Mouse (Mus musculus): ENCODE results near the gene Gmds. TPM values are rescaled to one million over a fixed set of nuclear protein-coding genes. Genes with fewer than 3 reads are reported as not detected.

Gene Gmds
- polyA plus RNA-seq, 2 experiments from 2014 or later: 19.2 to 22.4 TPM

- no peak for ATAC-seq
These were observed 473.8 kb downstream of the Gmds start for GRCm38 (mm10) chr13:31864786-31865185.

DNA sequence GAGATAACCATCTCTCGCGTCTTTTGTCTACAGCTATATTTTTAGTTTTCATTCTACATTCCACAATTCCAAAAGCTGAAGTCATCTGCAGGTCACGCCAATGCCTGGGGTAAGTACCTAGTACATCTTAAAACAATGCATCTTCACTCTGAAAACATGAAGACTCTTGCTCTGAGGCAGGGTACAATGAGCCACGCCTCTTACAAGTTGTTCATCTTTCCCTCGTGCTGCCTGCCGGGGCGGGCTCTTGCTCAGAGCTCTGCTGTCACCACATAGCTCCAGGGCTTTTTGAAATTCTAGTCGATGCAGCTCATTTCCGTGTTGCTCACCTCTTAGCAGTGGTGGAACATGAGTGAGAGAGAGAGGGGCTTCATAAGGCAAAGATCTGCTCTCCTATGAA lies 475.1 kb downstream of the Gmds start:
- ATAC-seq: no peak

- no peak for ATAC-seq
These were observed 478.3 kb downstream of the Gmds start for GRCm38 (mm10) chr13:31860200-31860599.

- ATAC-seq: no peak
These were observed 484.5 kb downstream of the Gmds start for GRCm38 (mm10) chr13:31854000-31854399.

DNA sequence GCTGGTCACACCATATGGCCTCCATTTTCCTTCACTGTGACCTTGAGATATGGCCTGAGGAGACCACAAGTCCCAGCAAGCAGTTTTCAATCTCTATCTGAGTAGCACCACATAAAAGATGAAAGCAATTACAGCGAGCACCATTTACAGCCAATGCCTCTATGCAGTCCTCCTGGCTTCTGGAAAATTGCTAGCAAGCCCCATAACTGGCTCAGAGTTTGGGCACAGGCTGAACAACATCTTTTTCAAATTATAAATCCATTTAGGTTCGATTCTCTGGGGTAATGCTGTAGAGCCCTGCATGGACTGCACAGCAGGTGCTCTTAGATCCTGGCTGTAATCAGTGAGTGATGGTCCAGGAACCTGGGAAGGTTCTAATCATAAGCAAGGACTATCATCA lies 485.0 kb downstream of the Gmds start:
- ATAC-seq: no peak

DNA sequence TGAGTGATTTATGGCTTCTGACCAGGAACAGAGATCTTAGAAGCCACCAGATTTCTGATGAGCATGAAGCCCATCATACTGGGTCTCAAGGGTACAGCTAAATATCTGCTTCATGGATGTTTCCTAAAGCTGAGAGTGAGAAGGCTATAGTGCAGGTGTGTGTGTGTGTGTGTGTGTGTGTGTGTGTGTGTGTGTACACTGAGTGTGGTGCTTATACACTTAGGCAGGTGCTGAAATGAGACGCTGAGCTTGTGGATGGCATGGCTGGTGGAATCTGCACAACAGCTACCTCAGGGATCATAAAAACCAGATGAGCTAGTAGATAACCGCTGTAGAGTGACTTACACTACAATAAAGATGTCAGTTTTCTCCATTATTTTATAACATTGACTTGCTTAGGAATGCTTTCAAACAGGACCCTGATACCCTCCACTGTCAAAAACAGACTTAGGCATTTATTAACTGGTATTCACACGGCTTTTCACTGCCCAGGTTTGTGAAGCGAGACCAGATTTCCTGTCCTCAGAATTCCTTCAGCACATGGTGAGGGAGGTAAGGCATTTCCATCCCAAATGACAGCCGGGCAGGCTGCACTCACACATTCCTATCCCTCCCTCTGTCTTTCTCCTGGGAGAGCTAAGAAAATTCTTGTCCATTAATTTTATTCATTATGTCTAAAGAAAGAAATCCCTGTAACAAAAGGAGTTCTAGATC lies 489.1 kb downstream of the Gmds start:
- no peak for ATAC-seq

- no peak for ATAC-seq
These were observed 502.7 kb downstream of the Gmds start for GRCm38 (mm10) chr13:31835802-31836201.

- no peak for ATAC-seq
These were observed 508.2 kb downstream of the Gmds start for GRCm38 (mm10) chr13:31830332-31830731.

GRCm38 (mm10) chr13:31828446-31828845 lies 510.1 kb downstream of the Gmds start:
- no peak for ATAC-seq

DNA sequence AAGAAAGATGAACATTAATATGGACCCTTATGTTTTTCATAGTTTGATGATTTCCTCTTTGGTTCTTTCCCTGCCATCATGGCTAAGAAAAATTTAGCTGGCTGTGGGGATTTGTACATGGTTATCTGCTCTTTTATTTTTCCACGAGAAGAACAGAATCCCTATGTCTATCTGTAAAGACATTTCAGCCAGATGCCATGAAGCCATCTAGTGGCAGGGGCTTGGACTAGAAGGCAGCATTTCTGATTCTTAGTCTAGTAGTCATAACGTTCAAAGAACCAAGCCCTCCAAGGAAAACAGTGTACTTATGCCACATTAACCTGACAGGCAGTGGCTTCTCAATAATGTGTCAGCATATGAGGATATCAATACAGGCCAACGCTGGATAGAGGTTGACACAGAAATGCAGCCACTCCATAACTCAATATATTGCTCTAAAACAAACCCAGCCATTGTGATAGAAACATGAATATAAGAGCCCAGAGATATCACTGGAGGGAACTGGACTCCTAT lies 510.7 kb downstream of the Gmds start:
- no peak for ATAC-seq

DNA sequence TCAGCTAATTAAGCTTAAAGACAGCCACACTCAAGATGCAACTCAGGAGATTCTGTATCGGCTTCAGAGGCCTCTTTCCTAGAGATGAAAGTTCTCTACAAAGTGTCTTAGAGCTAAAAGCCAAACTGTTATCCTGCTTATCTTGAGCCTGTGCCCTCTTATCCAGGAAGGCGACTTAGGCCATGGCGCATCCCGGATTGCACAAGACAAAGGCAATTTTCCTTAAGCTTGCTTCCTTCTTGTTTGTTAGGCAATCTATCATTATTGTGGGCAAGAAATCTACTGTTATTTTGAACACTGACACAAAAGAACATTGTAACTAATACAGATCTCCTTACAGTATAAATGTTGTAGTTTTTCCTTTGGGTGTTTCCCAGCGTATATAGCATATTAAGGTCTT lies 511.4 kb downstream of the Gmds start:
- no peak for ATAC-seq

GRCm38 (mm10) chr13:31825180-31825579 lies 513.4 kb downstream of the Gmds start:
- ATAC-seq: no peak

DNA sequence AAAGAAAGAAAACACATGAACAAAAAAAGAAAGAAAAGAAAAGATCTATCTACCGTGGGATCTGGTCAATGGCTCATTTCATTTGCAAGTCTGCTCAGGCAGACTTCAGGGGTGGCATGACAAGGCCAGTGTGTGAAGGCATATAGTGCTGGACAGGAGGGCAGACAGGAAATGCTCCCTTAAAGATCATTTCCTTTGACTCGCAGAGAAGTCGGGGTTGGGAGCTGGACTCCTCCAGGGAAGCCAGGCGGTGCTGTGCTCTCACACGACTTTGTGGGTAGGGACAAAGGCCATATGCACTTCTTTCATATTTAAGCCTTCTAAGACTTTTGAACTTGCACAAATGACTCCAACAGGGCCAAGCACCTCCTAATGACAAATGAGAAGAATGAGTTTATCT lies 515.2 kb downstream of the Gmds start:
- no peak for ATAC-seq

DNA sequence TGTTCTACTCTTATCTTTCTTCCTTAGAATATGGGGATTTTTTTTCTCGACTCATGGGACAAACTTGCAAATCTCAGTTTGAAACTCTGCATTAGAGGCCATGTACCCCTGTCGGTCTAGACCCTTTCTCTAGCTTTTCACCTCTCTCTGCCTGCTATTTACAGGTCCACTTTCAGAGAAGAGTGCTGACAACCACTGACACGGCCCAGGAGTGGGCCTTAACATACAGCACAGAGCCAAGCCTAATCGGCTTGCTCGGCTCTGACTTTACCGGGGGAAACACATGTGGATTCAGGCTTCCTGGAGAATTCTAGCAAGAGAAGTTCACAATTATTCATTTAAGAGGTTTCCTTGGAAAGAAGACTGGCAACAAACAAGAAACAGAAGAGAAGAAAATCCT lies 517.5 kb downstream of the Gmds start:
- no peak for ATAC-seq

DNA sequence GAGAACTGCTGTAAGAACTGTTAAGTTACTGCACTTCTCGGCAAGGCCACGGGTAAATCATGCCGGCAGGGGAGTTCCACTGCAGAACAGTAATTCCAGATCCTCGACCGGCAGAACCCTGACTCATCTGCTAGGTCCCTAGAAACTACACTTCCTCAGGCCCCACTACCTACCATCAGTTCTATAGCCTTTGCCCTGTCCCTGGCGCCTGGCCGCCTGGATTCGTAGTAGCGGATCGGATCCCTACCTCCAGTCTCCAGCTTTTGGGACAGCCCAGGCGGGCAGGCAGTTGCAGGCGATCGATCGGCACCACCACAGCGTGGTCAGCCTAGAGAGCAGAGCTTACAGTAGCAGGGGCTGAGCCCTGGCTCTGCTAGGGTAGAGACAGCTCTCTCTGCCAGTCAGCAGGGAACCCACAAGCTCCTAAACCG lies 517.9 kb downstream of the Gmds start:
- ATAC-seq: no peak

DNA sequence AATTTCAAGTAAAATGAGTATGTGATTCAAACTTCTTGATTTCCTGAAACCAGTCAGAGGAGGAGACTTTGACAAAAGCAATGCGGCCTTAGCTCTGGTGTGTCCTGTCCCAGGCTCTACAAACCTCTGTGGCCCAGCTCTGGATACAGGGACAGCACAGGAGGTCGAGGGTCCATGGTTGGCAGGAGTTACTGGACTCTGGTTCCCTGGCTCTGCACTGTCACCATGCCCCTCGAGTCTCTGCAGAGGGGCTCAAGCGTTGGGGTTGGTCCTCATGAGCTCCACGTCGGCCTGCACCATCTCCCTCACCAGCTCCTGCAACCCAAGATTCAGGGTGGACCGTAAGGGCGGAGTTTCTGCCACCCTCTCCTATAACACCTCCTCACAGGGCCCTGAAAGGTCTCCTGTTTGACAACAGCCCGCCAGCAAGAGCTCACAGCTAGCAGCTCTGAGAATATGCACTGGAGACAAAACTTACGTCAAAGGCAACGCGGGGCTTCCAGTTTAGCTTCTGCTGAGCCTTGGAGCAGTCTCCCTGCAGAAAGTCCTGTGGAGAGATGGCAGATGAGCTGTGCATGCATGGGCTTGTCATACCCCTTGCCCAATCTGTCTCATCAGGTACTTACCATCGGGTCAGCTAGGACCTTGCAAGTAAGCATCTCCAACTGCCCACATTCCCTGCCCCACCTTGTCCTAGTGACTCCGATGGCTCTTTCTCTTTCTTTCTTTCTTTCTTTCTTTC lies 518.7 kb downstream of the Gmds start:
- no peak for ATAC-seq

DNA sequence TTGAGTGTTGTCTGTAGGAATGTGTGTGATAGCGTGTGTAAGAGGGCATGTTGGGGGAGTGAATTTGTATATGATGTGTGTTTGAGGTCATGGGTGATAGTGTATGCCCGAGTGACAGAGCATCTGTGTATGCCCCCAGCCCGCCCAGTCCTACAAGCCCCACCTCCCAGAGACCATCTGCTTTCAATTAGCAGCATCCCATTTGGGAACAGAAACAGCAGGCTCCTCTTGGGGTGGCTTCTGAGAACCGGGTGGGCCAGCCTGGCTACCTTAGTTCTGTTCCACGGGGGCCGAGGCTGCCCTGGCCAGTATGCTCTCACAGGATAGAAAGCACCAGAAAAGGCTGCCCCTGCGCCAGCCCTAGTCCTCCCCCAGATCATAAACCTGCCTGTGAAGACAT lies 520.2 kb downstream of the Gmds start:
- no peak for ATAC-seq

DNA sequence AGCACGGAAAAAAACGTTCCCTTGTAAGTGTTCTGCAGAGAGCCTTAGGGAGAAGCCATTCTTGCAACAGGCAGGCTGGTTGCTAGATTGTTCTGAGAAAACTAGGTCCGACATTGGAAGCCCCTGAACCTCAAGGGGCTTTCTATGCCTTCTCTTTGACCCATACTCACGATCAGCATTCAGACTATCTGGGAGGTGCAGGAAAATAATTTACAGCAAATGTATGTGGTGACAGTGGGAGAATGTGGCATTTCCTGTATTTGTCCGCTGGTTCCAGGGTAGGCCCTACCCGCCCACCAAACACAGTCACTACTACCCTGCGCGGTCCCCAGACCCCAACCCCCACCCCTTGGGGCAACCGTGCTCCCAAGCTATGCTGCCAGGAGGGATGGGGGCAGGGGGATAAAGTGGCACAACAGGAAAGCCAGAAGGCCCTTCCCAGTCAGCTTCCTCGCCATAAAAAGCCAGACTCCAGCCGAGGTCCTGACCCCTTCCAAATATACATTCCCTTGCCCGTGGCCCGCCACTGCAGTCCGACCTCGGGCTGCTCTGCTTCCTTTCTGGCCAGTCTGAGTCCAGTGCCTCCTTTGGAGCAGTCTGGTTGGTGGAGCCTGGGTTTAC lies 523.0 kb downstream of the Gmds start:
- no peak for ATAC-seq

DNA sequence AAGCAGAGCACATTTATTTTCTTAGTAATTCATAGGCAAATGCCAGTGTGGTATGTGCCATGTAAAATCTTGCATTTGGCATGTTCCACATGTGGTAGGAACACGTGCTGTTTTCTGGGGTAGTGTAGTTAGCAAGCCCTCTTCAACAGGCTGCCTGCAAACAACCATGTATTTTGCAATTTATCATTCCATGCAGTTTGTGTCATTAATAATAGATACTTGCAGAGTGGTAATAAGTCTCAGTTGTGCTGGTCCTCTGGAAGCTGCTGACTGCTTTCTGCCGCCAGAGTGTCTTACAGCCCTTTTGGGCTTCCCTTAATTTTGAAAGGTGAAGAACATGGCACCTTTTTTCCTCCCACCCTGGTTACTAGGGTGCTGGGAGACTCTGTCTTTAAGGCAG lies 525.8 kb downstream of the Gmds start:
- ATAC-seq: no peak

DNA sequence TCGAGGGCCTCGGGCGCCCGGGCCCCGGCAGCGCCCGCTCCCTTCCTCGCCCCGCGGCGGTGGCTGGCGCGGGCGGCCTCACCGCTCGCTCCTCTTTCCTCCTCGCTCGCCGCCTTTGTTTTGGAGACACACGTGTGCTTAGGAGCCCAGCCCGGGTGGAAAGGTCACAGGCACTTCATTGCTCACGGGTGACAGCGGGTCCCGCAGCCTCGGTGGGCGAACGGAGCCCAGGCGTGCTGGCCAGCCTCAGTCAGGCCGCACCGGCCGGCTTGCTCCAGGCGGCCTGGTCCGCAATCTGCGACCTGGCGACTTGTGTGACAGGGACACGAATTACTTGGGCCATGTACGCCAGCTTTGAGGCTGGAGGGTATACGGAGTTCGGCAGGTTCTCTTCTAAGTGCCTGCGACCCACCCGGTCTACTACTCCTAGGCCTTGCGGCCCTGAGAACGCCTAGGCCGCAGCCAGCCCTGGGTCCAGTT lies 527.0 kb downstream of the Gmds start:
- no peak for ATAC-seq

GRCm38 (mm10) chr13:31810693-31811541 lies 527.6 kb downstream of the Gmds start:
- ATAC-seq: no peak

DNA sequence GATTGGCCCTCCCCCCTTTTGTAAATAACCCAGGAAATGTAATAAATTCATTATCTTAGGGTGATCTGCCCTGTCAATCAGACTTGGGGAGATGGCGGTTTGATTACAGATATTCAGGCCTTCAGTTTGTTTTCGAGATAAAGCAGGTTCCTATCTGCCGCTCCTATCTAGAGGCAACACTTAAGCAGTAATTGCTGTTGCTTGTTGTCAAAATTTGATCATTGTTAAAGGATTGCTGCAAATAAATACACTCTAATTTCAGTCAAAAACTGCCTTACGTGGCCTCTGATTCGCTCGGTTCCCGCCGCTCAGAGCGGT lies 528.2 kb downstream of the Gmds start:
- no peak for ATAC-seq

- ATAC-seq: no peak
These were observed 528.8 kb downstream of the Gmds start for GRCm38 (mm10) chr13:31809701-31810100.

Measured in activated CD4-positive, CD25-positive, alpha-beta regulatory T cell, adult 4 months (primary cell).